Mouse (Mus musculus) left cerebral cortex, adult 2 months (tissue): ENCODE data around the gene Pld2. TPM values are rescaled to one million over a fixed set of nuclear protein-coding genes. Genes with fewer than 3 reads are reported as not detected.

Experiments used
- DNase-seq, 2 experiments: peaks; one replicate each; pipeline ENCODE4 v3.0.0; 2021 to 2022; ENCODE audit warnings: low spot score in 2 of 2, mixed read lengths in 1 of 2; ENCODE audit errors: extremely low spot score in 1 of 2
- H3K27ac ChIP-seq: fragments of 200-600 bp; 2 replicates; pipeline ENCODE4 v1.8.1; 2022
- H3K4me3 ChIP-seq: fragments of 200-600 bp; 2 replicates; pipeline ENCODE4 v1.8.1; 2022
- CTCF ChIP-seq: fragments of 200-600 bp; IDR thresholded peaks from 2 replicates; pipeline ENCODE4 v1.8.1; 2022; ENCODE audit warnings: antibody characterized with exemption, mild to moderate bottlenecking, moderate library complexity
- intact Hi-C: fragments of 180-260 bp; cut with DNase I; formaldehyde crosslinking; loops from one replicate; pipeline ENCODE4 v1.15.1; 2025
- total RNA-seq, 2 experiments: library from RNA; stranded (reverse); gene quantifications; 2 replicates each; pipeline ENCODE4 v1.2.3; 2021

Gene Pld2
- total RNA-seq, 2 experiments from 2014 or later: 12.8 to 13.6 TPM

DNA sequence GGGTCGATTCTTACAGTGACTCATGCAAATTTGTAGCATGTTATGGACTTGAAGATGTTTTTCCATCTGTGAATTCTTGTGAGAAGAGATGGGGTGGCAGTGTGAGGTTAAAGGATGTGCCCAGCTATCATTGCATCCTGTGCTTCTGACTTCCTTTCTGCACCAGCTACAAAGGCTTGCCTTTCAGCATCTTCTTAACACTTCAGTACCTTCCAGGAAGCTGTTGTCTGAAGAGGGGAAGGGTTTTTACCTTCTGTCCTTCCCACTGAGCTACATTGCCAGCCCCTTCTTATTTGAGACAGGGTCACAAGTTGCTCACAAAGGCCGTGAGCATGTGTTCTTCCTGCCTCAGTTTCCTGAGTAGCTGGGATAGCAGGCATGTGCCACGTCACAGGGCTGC, 41.1 kb downstream of the Pld2 start:
- H3K4me3 ChIP-seq: no peak overlapping the region
- intact Hi-C loops: no loop called here
- DNase-seq: no peak
- peak overlapping the region; percentile 44; the same call in 1 of the 2 replicates for H3K27ac ChIP-seq
- no peak for TF ChIP-seq CTCF

DNA sequence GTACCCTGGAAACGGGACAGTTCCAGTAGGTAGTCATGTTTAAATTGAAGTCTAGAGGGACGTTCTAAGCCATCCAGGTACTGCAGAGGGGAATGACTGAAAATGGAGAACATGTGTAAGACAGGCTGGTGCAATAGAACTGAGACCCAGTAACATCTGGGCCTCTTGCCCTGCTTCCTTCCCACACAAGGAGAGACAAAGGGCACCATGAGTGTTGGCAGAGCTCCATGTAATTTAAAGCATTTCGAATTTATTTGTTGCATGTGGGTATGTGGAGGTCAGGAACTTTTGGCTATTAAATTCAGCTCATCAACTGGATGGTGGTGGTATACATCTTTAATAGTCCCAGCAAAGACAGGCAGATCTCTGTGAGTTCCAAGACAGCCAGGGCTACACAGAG, 42.3 kb downstream of the Pld2 start:
- DNase-seq: no peak
- TF ChIP-seq CTCF: no peak
- Histone ChIP-seq H3K4me3 (no peak overlapping the region), H3K27ac (peak overlapping the region; percentile 73)
- intact Hi-C loops: no loop called here

DNA sequence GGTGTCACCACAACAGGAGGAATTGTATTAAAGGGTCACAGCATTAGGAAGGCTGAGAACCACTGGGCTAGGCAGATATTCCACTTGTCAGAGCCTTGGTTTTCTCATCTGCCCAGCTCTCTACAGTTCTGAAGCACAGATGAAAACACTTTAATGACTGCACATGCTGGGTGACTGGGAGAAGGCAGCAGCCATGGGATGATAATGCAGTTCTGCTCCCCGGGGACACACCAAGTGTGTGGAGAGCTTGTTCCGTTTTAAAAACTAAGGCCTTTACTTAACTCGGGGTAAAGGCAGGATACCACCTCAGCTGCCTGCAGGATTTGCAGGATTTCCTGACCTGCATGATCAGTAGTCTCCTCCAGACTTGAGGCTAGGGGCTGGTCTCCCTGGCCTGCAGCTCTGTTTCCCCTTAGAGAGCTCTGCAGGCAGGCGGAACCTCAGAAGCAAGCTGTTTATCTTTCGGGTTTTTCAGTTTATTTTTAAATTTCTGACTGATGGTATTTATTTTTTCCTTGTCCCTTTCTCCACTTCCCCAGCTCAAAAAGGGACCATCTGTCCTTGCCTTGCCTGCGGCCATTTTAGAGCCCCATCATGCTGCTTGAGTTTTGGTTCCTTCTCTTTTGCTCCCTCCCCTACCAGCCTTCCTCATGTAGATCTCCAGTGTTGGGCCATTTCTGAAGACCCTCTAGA, 43.3 kb downstream of the Pld2 start:
- Histone ChIP-seq H3K27ac (peak overlapping the region; percentile 73), H3K4me3 (no peak overlapping the region)
- intact Hi-C loops: no loop called here
- TF ChIP-seq CTCF: no peak
- DNase-seq: no peak

DNA sequence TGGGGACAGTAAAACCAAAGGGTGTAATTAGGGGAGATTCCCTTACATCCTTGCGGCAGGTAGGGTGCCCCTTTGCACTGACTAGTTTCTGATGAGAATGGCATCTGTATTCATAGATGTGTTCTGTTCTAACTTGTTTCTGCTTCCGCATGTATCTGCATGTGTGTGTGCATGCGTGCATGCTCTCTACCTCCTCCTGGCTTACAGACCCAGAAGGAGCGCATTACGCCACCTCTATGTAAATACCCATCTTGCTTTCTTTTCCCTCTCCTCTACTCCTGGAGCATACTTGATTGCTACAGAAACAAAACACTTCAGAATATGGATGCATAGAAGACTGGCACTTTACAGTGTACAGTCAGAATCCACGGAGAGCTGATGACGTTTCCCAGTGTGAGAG, 43.9 kb downstream of the Pld2 start:
- no peak for DNase-seq
- no peak overlapping the region for H3K4me3 ChIP-seq
- intact Hi-C loops: loop anchor here (2.0 kb wide), 1 partner anchor 19 kb away; no protein-coding TSS in a partner anchor
- H3K27ac ChIP-seq: peak overlapping the region; percentile 73
- TF ChIP-seq CTCF: no peak; the same call in 1 of the 2 replicates

DNA sequence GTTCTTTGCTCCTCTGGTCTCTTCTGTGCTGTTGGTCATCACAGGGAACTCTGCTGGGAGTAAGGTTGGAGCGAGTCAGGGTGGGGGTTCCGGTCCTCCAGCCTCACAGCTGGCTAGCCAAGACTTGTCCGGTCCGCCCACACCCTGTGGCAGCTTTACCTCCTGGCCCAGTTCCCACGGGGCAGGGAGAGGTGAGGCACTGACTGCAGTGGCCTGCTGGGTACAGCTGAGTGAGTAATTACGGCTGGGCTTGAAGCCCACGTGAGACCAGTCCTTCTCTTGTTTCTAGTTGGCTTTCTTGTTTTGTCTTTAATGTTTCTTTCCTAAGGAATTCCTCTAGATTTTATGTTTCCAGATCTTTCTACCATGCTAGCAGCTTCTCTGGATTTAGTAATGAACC, 45.6 kb downstream of the Pld2 start:
- H3K27ac ChIP-seq: peak overlapping the region; percentile 73
- intact Hi-C loops: loop anchor here (2.0 kb wide), 1 partner anchor 21 kb away; no protein-coding TSS in a partner anchor
- no peak for DNase-seq
- H3K4me3 ChIP-seq: no peak overlapping the region
- no peak for TF ChIP-seq CTCF

DNA sequence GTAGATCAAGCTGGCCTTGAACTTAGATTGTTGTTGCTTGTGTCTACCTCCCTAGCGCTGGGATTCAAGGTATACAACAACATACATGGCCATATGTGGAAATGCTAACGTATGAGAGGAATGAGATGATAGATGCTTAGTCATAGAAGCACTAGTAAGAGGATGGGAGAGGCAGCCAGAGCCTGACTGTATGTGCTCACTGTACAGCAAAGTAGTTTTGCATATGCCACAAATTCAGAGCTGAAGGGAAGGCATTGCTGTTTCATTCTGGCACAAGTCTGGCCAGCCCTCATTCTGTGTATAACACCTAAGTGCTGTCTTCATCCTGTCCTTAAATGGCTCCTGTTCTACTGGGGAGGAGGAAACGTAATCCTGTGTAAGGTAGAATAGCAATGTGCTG, 46.4 kb downstream of the Pld2 start:
- TF ChIP-seq CTCF: no peak
- peak overlapping the region; percentile 73 for H3K27ac ChIP-seq
- DNase-seq: no peak
- intact Hi-C loops: no loop called here
- no peak overlapping the region for H3K4me3 ChIP-seq

DNA sequence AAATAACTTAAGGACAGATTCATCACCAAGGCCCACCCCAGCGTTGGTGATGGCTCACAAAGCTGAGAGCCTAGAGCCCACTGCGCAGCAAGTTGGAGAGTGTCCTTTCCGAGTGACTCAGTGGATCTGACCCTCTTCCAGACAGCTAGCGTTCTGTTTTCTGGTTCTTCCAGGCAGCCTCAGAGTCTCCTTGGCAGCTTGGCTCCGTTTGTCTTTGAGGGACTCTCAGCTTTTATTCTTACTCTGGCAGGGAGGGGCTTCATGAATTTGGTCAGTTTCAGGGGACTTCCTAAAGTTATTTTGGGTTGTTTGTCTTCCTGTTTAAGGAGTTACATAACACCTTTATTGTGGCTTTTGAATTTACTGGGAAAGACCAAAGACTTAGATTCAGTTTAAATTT, 47.1 kb downstream of the Pld2 start:
- DNase-seq: no peak
- intact Hi-C loops: no loop called here
- Histone ChIP-seq H3K27ac (peak overlapping the region; percentile 73), H3K4me3 (no peak overlapping the region)
- TF ChIP-seq CTCF: no peak

DNA sequence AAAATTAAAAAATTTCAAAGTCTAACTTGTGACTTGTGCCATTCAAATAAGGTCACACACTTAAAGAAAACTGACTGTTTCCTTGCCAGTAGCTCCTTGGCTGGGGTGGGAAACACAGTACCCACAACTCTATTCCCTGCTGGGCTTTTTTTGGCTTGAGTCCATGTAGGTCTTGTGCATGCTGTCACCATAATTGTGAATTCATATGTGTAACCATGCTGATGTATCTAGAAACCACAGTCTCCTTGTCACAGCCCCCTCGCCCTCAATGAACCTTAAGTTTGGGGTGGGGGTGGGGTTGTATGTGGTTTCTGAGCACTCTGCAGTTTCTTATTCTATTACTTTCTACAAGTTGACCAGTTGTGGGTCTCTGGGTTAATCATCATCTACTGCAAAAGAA, 51.9 kb downstream of the Pld2 start:
- DNase-seq: no peak
- H3K27ac ChIP-seq: no peak overlapping the region
- intact Hi-C loops: no loop called here
- no peak overlapping the region for H3K4me3 ChIP-seq
- no peak for TF ChIP-seq CTCF

DNA sequence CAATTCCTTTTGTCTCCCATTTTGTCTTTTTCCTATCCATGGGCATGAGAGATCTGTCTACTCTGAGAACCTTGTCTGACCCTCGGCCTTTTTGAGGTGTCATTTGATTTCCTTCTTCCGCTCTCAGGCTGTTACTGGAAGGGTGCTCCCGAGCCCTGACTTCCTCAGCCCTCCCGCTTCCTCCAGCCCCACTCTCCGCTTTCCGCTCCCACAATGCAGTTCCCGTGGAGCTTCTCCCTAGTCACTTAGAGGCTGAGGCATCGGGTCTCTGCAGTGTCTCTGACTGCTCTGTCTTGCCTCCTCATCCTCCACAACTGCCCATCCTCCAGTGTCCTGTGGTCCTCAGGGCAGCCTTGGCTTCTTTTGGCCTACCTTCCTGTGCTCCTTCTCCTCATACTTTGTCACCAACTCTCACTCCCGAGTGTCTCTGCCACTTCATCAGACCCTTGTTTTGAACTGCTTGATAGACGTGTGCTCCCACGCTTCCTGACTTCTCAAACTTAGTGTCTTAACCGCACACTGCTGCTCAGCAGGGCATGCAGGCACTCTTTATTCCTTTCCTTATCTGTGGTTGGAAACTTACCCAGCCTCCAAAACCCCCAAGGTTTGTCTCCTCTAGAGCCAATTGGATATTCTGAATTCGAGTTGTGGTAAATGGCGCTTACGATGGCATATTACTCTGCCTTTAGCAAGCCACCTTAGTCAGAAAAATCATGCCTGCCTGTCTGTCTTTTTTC, 54.6 kb downstream of the Pld2 start:
- no peak for DNase-seq
- intact Hi-C loops: no loop called here
- H3K4me3 ChIP-seq: no peak overlapping the region
- TF ChIP-seq CTCF: no peak
- peak overlapping the region; percentile 37 for H3K27ac ChIP-seq

DNA sequence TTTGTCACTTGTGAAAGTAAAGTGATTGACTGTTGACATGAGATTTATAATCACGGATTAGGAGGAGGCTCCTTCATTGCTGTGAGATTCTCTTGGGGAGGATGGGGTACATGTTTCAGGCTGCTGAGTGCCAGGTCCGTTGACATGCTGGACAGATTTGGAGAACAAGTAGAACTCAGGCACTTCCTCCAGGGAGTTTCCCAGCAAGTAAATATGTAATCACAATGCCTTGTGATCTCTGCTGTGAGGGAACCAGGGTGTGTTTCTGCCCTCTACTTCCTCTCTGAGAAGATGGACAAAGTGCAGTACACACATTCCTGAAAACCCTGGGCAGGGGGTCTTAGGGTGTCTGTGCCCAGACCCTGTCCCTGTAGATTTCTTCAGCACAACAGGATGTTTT, 55.8 kb downstream of the Pld2 start:
- H3K4me3 ChIP-seq: no peak overlapping the region
- intact Hi-C loops: no loop called here
- no peak for TF ChIP-seq CTCF
- no peak for DNase-seq
- peak overlapping the region; percentile 77 for H3K27ac ChIP-seq

DNA sequence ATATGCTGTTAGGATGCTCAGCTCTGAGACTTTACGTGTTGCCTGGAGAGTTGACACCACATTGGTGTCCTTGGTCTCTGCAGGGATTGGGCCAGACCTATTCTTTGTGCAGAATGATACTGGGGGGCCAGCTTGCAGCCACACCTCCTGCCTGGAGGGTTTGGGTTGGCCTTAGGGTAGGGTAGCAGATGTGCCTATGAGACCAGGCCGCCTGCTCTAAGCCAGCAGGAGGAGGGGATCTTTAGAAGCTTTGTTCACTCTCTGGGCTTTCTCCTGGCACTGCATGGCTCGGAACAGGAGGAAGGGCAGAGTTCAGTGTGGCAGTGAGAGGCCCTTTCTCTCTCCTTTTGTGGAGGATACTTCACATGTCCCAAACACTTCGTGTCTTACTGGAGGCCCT, 56.2 kb downstream of the Pld2 start:
- no peak for DNase-seq
- H3K4me3 ChIP-seq: no peak overlapping the region
- intact Hi-C loops: no loop called here
- no peak for TF ChIP-seq CTCF
- H3K27ac ChIP-seq: peak overlapping the region; percentile 77

DNA sequence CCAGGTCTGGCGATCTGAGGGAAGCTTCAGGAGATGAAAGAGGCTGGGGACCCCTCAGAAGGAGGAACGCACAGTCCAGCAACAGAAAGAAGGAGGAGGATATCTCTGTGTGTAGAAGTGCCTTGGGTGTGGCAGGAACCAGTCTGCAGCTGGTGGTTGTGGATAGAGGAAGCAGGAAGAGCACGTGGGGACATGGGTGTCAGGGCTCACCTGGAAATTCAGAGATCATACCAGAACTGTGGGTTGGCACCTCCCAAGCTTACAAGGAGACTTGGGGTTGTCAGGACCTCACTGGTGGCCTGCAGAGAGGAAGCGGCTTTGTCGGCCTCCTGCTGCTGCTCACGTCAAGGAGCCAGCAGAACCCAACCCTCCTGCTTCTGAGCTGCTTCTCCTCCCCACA, 57.4 kb downstream of the Pld2 start:
- no peak for TF ChIP-seq CTCF

More for the DNA sequence above, 57.4 kb downstream of the Pld2 start:
- Histone ChIP-seq H3K4me3 (no peak overlapping the region), H3K27ac (peak overlapping the region; percentile 77; the same call in 1 of the 2 replicates)
- intact Hi-C loops: no loop called here
- no peak for DNase-seq
